8 mouse cellular contexts compared by ENCODE assay signal in the genomic region with DNA sequence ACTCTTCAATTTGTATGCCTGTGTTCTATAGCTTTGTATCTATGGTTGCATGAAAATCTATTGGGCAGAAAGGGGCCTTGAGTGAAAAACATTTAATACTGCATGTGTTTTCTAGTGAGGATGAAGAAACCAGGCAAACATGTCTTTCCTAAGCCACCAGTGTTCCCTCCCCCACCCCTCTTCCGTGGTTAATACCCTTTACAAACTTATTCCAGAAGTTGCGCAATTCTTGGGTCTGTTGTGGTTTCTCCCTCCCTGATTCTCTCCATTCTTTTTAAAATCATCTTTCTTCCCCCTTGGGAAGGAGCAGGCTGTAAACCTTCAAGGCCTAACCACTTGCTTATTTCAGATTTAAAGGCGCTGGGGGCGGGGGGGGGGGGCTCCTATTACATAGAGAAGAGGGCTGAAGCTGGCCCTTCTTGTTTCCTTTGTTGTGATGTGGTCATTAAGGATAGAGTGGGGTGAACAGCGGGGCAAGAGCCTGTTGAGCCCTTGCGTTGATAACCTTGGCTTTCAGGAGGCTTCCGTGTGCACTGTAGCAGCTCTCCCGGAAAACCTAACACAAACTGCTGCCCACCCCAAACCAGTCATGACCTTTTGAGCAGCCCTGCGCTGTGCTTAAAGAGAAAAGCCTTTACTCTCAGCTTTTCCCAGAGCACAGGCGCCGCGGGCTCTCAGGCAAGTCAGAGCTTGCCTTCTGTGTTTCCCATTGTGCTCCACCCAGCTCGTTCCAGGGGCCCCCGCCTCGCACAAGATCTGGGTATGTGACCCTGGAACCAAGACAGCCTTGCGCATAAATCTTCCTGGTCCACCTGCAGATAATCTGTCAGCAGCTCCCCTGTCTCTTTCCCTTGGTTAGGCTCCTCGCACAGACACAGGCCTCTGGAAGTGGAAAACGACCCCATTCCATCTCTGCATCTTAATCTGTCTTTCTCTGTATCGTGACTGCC.
A peak's percentile ranks its signal among the peaks of the same experiment; 100 is the strongest.
DNase-seq lines count a peak whose midpoint lies in the region; ATAC-seq lines count a peak whose summit lies in the region.

No protein-coding gene starts in this region.

- H3K4me3 ChIP-seq in heart, embryonic 10.5 days, result no peak overlapping the region
- H3K4me3 ChIP-seq in limb, embryonic 11.5 days (ENCODE audit: low read depth, low read length), result no peak overlapping the region
- H3K4me3 ChIP-seq in midbrain, embryonic 13.5 days (replicated peaks), result no peak overlapping the region

- peak overlapping the region; percentile 83 for H3K27ac ChIP-seq in heart, embryonic 10.5 days
- H3K27ac ChIP-seq in limb, embryonic 11.5 days (replicated peaks; ENCODE audit: low read depth, low read length), result peak overlapping the region; percentile 76
- peak overlapping the region; percentile 90 for H3K27ac ChIP-seq in midbrain, embryonic 13.5 days

- DNase-seq in R1 (ENCODE audit: low read depth, low spot score), result peak; percentile 56
- DNase-seq in embryo, embryonic 11 days, result peak; percentile 87
- DNase-seq in heart, embryonic 10.5 days (ENCODE audit: low spot score), result peak; percentile 79
- peak; percentile 81 for DNase-seq in limb, embryonic 11.5 days (ENCODE audit: low spot score)
- DNase-seq in cerebellum, adult 8-10 months, result no peak
- DNase-seq in layer of hippocampus, adult 18-20 months (ENCODE audit: low spot score in 2 of 2), result no peak

- no peaks in the 10 kb centered on the region for H3K36me3 ChIP-seq in heart, embryonic 10.5 days
- H3K36me3 ChIP-seq in limb, embryonic 11.5 days (ENCODE audit: control insufficient read depth, insufficient read depth, low read length), result no peaks in the 10 kb centered on the region
- H3K36me3 ChIP-seq in midbrain, embryonic 13.5 days, result no peaks in the 10 kb centered on the region

- H3K4me2 ChIP-seq in limb, embryonic 11.5 days (ENCODE audit: low read depth, severe bottlenecking), result peak overlapping the region; percentile 10; the same call in 1 of the 2 replicates
- H3K4me2 ChIP-seq in midbrain, embryonic 13.5 days (replicated peaks), result peak overlapping the region; percentile 32

- 25% methylated on average over 19 of the region's 19 CpGs for WGBS in heart, embryonic 10.5 days
- WGBS in limb, embryonic 11.5 days, result 6% methylated on average over 19 of the region's 19 CpGs
- WGBS in midbrain, embryonic 13.5 days, result 7% methylated on average over 19 of the region's 19 CpGs

- ATAC-seq in limb, embryonic 11.5 days (ENCODE audit: insufficient number of reproducible peaks, low FRiP score, low TSS enrichment, low read depth), result peak; percentile 85
- ATAC-seq in midbrain, embryonic 13.5 days, result peak; percentile 59
- no peak for ATAC-seq in inflammation-experienced regulatory T-cells, adult 6 months

- no peaks in the 10 kb centered on the region for H3K27me3 ChIP-seq in heart, embryonic 10.5 days (ENCODE audit: insufficient read depth, poor library complexity, severe bottlenecking)
- H3K27me3 ChIP-seq in limb, embryonic 11.5 days (ENCODE audit: control insufficient read depth, insufficient read depth, low read length), result no peaks in the 10 kb centered on the region
- H3K27me3 ChIP-seq in midbrain, embryonic 13.5 days, result no peaks in the 10 kb centered on the region

- H3K9ac ChIP-seq in limb, embryonic 11.5 days (ENCODE audit: low read length), result no peak overlapping the region
- H3K9ac ChIP-seq in midbrain, embryonic 13.5 days (replicated peaks), result peak overlapping the region; percentile 54

- no peaks in the 10 kb centered on the region for H3K9me3 ChIP-seq in heart, embryonic 10.5 days
- H3K9me3 ChIP-seq in limb, embryonic 11.5 days (ENCODE audit: control insufficient read depth, low read length), result no peaks in the 10 kb centered on the region
- no peaks in the 10 kb centered on the region for H3K9me3 ChIP-seq in midbrain, embryonic 13.5 days

- H3K4me1 ChIP-seq in heart, embryonic 10.5 days, result peaks cover 32% of the 10 kb centered on the region
- H3K4me1 ChIP-seq in limb, embryonic 11.5 days (ENCODE audit: control insufficient read depth, insufficient read depth, low read length), result peaks cover 32% of the 10 kb centered on the region
- peaks cover 66% of the 10 kb centered on the region for H3K4me1 ChIP-seq in midbrain, embryonic 13.5 days (replicated peaks)

Comparison
In these comparisons a context has a peak if more than half of its experiments do, and no peak if none do; other contexts are left out.
1. DNase-seq: peak in R1 (single experiment), embryo, embryonic 11 days (single experiment), heart, embryonic 10.5 days (single experiment) and limb, embryonic 11.5 days (single experiment); none in cerebellum, adult 8-10 months (single experiment) and layer of hippocampus, adult 18-20 months (0 of 2).
2. Peak in every context shown above with its lines, with median percentiles within 50 percentile points of each other: H3K27ac ChIP-seq.